Mouse (Mus musculus): ENCODE data around the gene Snapc4.
A peak's percentile ranks its signal among the peaks of the same experiment; 100 is the strongest.

The Snapc4 gene

GRCm38 (mm10) chr2:26372396-26372795 lies 8.1 kb downstream of the Snapc4 start:
- no peak for DNase-seq

- DNase-seq, result no peak
These were observed 11.9 kb downstream of the Snapc4 start for GRCm38 (mm10) chr2:26368572-26368971.

GRCm38 (mm10) chr2:26367911-26368310 lies 12.5 kb downstream of the Snapc4 start:
- DNase-seq, result no peak

- no peak for DNase-seq
These were observed 15.6 kb downstream of the Snapc4 start for GRCm38 (mm10) chr2:26364738-26365465.

GRCm38 (mm10) chr2:26363481-26363880 lies 17.0 kb downstream of the Snapc4 start:
- DNase-seq, result no peak

- DNase-seq, result no peak
These were observed 17.5 kb downstream of the Snapc4 start for GRCm38 (mm10) chr2:26362991-26363390.

- peak; percentile 67 for DNase-seq
These were observed 19.7 kb downstream of the Snapc4 start, which contains the start of gene Card9 for GRCm38 (mm10) chr2:26360772-26361171. Gene Card9, minus strand, starts transcription at chr2:26360918.

- DNase-seq, result no peak
These were observed 20.5 kb downstream of the Snapc4 start for GRCm38 (mm10) chr2:26359983-26360382.

GRCm38 (mm10) chr2:26358667-26359320 lies 21.7 kb downstream of the Snapc4 start:
- DNase-seq, result no peak

GRCm38 (mm10) chr2:26357484-26357883 lies 23.0 kb downstream of the Snapc4 start:
- no peak for DNase-seq

- no peak for DNase-seq
These were observed 23.8 kb downstream of the Snapc4 start for GRCm38 (mm10) chr2:26356678-26357077.

- DNase-seq, result no peak
These were observed 24.2 kb downstream of the Snapc4 start for GRCm38 (mm10) chr2:26356231-26356630.

- no peak for DNase-seq
These were observed 26.1 kb downstream of the Snapc4 start for GRCm38 (mm10) chr2:26354401-26354800.

GRCm38 (mm10) chr2:26353066-26353980 lies 27.1 kb downstream of the Snapc4 start:
- no peak for DNase-seq

- DNase-seq, result no peak
These were observed 28.1 kb downstream of the Snapc4 start for GRCm38 (mm10) chr2:26352291-26352910.

GRCm38 (mm10) chr2:26351358-26352290 lies 28.8 kb downstream of the Snapc4 start, which contains the start of gene Dnlz:
Gene Dnlz, minus strand, starts transcription at chr2:26352110.
- peak; percentile 93 for DNase-seq

GRCm38 (mm10) chr2:26348241-26348640 lies 32.2 kb downstream of the Snapc4 start:
- DNase-seq, result no peak

- no peak for DNase-seq
These were observed 37.6 kb downstream of the Snapc4 start for GRCm38 (mm10) chr2:26342609-26343490.

- DNase-seq, result peak; percentile 82
These were observed 38.4 kb downstream of the Snapc4 start for GRCm38 (mm10) chr2:26342044-26342443.

- DNase-seq, result no peak
These were observed 38.9 kb downstream of the Snapc4 start for GRCm38 (mm10) chr2:26341510-26341981.

Data from layer of hippocampus, adult 9-11 months (tissue).